Mouse (Mus musculus) stomach, postnatal 0 days (tissue): Measurements from ENCODE around the gene Card11.

Source experiments
- CTCF ChIP-seq: IDR thresholded peaks from 2 replicates; pipeline ENCODE4 v1.5.1; 2016; ENCODE audit warnings: antibody characterized with exemption, low read depth, mild to moderate bottlenecking, moderate library complexity
- EP300 ChIP-seq: optimal IDR thresholded peaks from 2 replicates; pipeline ENCODE3; 2016; ENCODE audit warnings: antibody characterized with exemption

GRCm38 (mm10) chr5:140852435-140852996 is 147.9 kb downstream of the Card11 start:
- no peak for TF ChIP-seq CTCF
- TF ChIP-seq EP300: no peak
